Mouse (Mus musculus) E14TG2a.4 (cell line): ENCODE data around the gene Gpr84.

Experiments used
- CTCF ChIP-seq: conservative IDR thresholded peaks from 2 replicates; pipeline ENCODE4 v1.5.1; 2014; ENCODE audit warnings: low read length
- NANOG ChIP-seq: IDR thresholded peaks from 2 replicates; pipeline ENCODE4 v1.6.1; 2014; ENCODE audit warnings: borderline replicate concordance, low read length, mixed read lengths

DNA sequence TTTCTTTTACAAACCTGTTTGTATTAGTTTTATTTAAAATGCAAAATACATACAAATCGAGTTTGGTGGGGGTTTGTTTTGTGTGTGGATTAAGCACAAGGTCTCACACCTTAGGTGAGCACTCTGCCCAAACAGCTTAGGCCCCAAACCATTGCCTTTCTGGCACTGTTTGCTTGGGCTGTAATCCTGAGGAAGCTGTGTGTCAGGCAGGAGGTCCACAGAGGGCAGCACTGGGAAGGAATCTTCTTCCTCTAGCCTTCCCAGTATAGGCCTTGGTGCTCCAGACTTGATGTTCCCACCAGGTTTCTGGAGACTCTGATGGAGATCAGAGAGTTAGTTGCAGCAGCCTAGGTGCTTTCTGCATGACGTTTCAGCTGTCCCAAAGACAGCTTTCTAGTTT lies 25.8 kb downstream of the Gpr84 start:
- TF ChIP-seq CTCF (no peak), NANOG (no peak)
